Mouse (Mus musculus) thymus, adult 2 months (tissue): ENCODE data around the gene Gm973.

Experiments
- CTCF ChIP-seq: fragments of 200-500 bp; IDR thresholded peaks from 2 replicates; pipeline ENCODE4 v1.5.1; 2012; ENCODE audit warnings: mild to moderate bottlenecking, control low read depth, low read length, moderate library complexity, borderline replicate concordance; ENCODE audit not compliant: control insufficient read depth, poor library complexity, insufficient read depth; ENCODE audit errors: extremely low read depth
- POLR2A ChIP-seq: fragments of 200-500 bp; IDR thresholded peaks from 2 replicates; pipeline ENCODE4 v1.6.1; 2012; ENCODE audit warnings: mild to moderate bottlenecking, low read length, control low read depth, moderate library complexity; ENCODE audit not compliant: control insufficient read depth, poor library complexity, insufficient read depth; ENCODE audit errors: extremely low read depth

- TF ChIP-seq POLR2A (no peak), CTCF (no peak)
These were observed 78.7 kb downstream of the Gm973 start for GRCm38 (mm10) chr1:59594586-59595266.
